Mouse (Mus musculus): ENCODE data around the gene Masp1. TPM values are rescaled to one million over a fixed set of nuclear protein-coding genes. Genes with fewer than 3 reads are reported as not detected.

The Masp1 gene
- total RNA-seq, 2 experiments from 2014 or later: 11.6 to 13.4 TPM

GRCm38 (mm10) chr16:23513401-23513800, 7.2 kb downstream of the Masp1 start:
- no peak for DNase-seq

GRCm38 (mm10) chr16:23511166-23511935, 9.3 kb downstream of the Masp1 start:
- DNase-seq: no peak

GRCm38 (mm10) chr16:23505904-23506687, 14.5 kb downstream of the Masp1 start:
- no peak for DNase-seq

GRCm38 (mm10) chr16:23504320-23504744, 16.3 kb downstream of the Masp1 start:
- no peak for DNase-seq

GRCm38 (mm10) chr16:23503351-23503750, 17.3 kb downstream of the Masp1 start:
- no peak for DNase-seq

- no peak for DNase-seq
These were observed 18.1 kb downstream of the Masp1 start for GRCm38 (mm10) chr16:23502478-23502877.

- no peak for DNase-seq
These were observed 19.3 kb downstream of the Masp1 start for GRCm38 (mm10) chr16:23501288-23501687.

- DNase-seq: no peak
These were observed 20.1 kb downstream of the Masp1 start for GRCm38 (mm10) chr16:23500558-23500957.

GRCm38 (mm10) chr16:23498691-23499131, 21.9 kb downstream of the Masp1 start:
- DNase-seq: peak; percentile 69 to 75

- no peak for DNase-seq
These were observed 22.7 kb downstream of the Masp1 start for GRCm38 (mm10) chr16:23497881-23498280.

GRCm38 (mm10) chr16:23497440-23497839, 23.2 kb downstream of the Masp1 start:
- peak; percentile 20 to 24 for DNase-seq

GRCm38 (mm10) chr16:23496245-23496924, 24.2 kb downstream of the Masp1 start:
- DNase-seq: no peak

GRCm38 (mm10) chr16:23492783-23493182, 27.8 kb downstream of the Masp1 start:
- no peak for DNase-seq

- DNase-seq: no peak
These were observed 37.3 kb downstream of the Masp1 start for GRCm38 (mm10) chr16:23483292-23483691.

- DNase-seq: no peak
These were observed 37.8 kb downstream of the Masp1 start for GRCm38 (mm10) chr16:23482846-23483245.

GRCm38 (mm10) chr16:23482218-23482617, 38.4 kb downstream of the Masp1 start:
- DNase-seq: no peak

GRCm38 (mm10) chr16:23479872-23480603, 40.6 kb downstream of the Masp1 start:
- DNase-seq: no peak

GRCm38 (mm10) chr16:23476598-23476997, 44.0 kb downstream of the Masp1 start:
- DNase-seq: no peak

- DNase-seq: no peak
These were observed 45.0 kb downstream of the Masp1 start for GRCm38 (mm10) chr16:23475651-23476050.

- DNase-seq: no peak
These were observed 48.6 kb downstream of the Masp1 start for GRCm38 (mm10) chr16:23472046-23472445.

GRCm38 (mm10) chr16:23471551-23471950, 49.1 kb downstream of the Masp1 start:
- DNase-seq: no peak

Data from heart, adult 18-20 months (tissue).